Mouse (Mus musculus): Measurements from ENCODE around the gene Ttc9.

Gene Ttc9

DNA sequence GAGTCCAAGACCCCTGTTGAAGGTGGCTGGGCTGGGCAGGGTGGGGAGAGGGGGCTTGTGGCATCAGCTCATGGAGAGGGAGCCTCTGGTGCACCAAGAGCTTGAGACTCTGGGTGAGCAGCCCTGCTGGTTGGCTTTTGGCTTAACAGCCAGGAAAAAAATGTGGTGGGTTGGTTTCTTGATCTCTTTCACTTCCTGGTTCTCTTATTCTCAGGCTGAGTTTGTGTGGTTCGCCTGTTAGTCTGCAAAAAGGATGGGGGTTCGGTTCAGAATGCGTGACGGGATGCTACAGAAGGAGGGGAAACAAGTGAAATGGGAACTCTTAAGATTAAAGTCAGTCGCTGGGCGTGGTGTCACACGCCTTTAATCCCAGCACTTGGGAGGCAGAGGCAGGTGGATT lies 27.0 kb downstream of the Ttc9 start:
- DNase-seq (ENCODE audit: low spot score in 2 of 2) = no peak

DNA sequence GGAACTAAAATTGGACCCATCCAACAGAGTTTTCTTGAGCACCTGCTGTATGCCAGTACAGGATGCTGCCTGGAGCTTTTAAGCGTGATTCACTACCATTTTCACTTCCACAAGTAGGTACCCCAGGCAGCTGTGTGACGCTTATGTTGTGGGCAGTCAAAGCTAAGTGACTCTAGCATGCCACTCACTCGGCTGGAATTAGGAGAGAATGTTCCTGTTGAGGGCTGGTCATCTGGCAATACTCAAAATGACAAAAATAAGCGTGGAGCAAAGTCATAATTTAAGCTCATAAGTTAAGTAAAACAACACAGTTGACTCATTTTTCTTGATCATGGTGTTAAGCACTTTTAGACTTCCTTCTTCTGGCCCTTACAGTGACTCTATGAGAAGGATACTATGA lies 31.0 kb downstream of the Ttc9 start:
- DNase-seq (ENCODE audit: low spot score in 2 of 2) = no peak

DNA sequence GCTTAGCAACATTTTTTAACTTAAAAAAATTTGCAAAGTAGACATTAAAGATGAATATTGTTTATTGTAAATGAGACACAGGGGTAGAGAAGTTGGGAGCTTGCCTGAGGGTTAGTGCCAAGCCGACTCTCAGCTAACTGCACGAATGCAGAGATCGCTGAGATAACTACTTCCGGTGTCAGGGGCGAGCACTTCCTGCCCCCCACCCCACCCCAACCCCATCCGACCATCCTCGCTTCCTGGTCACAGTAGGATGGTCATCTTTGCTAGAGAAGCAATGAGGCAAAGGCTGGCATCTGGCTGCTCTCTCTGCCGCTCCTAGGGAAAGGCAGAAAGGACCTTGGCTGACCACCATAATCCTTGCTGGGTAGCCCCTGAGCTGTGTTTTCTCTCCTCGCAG lies 32.1 kb downstream of the Ttc9 start:
- no peak for DNase-seq (ENCODE audit: low spot score in 2 of 2)

DNA sequence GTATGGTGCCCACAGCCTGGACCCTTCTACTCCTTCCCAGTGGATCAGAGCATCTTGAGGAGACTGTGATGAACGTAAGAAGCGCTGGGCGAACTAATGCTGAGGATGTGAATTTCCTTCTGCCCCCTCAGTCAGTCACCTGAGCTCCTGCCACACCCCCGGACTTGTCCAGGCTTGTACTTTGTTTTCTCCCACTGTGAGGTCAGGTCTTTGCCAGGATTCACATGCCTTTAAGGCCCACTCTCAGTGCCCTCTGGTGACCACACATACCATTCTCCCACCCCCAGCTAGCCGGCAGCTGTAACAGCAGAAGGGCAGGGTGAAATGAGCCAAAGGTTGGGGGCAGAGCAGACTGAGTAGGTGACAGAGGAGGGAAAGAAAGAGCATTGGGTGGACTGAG lies 32.9 kb downstream of the Ttc9 start:
- DNase-seq (ENCODE audit: low spot score in 2 of 2) = no peak

DNA sequence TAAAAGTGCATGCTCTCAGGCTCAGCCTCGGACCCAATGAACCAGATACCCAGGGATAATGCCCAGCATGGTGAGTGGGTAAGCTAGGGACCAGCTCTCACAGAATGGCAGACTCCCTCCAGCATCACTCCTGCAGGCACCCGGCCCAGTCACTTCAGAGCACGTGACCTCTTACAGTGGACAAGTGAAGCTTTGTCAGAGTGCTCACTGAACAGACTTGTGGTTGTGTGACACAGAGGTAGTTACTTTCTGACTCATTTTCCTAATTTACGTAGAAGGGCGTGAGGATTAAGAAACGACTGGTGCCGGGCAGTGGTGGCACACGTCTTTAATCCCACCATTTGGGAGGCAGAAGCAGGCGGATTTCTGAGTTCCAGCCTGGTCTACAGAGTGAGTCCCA lies 37.4 kb downstream of the Ttc9 start:
- no peak for DNase-seq (ENCODE audit: low spot score in 2 of 2)

DNA sequence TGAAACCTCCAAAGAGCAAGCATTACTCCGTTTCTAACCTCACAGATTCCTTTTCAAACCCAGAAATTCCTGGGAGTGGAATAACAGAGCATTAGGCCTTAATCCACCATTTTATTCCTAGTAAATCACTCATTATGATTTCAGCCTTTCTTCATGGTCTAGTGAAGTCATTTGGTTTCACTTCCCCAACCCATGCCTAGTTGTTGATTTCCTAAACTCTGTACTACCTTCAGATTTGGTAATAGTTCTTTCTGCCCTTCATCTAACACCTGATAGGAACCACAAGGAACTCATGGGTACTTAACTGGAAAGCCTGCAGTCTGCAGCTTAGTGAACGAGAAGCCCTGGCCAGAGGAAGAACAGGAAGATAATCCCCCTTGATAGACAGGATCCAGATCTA lies 44.5 kb downstream of the Ttc9 start:
- DNase-seq (ENCODE audit: low spot score in 2 of 2) = no peak

DNA sequence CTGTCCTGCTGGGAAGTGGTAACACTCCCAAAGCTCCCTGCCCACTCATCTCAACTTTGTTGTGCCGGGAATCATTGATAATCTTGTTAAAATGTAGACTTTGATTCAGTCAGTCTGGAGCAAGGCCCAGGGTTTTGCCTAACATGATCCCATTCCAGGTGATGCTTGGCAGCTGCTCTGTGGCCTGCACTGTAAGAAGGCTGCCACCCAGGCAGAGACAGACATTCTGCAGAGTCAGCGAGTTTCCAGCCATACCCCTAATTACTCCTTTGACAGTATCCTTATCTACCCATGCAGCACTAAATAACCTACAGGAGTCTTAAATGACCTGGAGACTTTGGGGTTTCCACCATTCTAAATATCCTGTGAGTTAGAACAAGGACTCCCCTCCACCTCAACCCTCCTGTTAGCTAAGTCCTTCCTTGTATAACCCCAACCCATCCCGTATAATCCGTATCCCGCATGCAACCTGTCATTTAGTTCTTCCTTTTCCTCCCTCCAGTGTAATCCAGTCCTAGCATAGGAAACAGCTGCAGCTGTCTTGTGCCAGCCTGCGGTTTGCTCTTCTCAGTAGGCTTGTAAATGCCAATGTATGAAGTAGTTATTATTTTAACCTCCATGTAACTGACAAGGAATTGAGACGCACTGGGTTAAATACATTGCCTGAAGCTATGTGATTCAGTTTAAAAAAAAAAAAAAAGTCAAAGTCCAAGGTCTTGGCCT lies 48.9 kb downstream of the Ttc9 start:
- no peak for DNase-seq (ENCODE audit: low spot score in 2 of 2)

DNA sequence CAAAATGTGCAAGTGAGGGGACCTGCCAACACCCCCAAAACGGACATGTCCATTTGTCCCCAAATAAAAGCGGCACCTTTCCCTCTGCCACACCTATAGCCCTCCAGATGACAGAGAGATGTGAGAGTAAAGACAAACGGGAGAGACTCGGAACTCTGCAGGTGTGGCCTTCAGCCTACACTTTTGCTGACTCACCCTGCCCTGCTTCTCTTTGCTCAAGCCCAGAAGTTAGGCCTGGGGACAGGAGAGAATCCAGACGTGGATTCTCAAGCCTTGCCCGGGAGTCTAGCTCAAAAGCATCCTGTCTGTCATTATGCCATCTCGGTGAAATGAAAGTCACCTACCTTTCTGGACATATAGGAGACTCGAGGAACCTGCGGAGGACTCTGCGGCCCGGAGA lies 52.3 kb downstream of the Ttc9 start:
- DNase-seq (ENCODE audit: low spot score in 2 of 2) = no peak

DNA sequence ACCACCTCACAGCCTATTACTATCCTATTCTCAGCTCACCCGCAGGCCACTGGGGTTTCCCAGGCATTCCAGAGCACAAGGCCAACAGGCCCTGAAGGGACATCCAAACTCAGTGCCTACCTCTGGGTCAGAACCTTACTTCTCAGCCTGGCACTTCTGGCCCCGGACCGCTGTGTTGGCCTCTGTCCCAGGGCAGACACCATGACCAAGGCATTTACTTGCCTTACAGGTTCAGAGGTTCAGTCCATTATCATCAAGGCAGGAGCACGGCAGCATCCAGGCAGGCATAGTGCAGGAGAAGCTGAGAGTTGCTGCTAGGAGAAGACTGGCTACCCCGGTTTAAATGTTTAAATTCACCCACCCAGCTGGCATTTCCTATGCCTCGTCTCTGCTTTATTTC lies 53.0 kb downstream of the Ttc9 start:
- no peak for DNase-seq (ENCODE audit: low spot score in 2 of 2)

DNA sequence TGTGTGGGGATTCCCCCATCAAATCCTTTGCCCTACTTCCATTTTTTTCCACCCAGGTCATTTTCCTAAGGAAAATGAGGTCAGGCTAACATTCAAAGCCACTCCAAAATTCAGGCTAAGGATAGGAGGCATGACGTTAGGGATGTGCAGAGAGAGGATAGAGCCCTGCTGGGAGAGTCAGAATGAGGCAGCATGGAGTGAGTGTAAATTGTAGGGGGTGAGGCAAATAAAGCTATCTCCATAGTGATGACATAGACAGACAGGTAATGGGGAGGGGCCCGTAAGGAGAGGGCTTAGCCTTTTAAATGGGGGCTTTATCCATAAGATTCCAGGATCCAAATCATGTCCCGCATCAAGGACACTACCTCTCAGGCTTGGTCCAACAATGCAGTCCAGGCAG lies 54.9 kb downstream of the Ttc9 start:
- DNase-seq (ENCODE audit: low spot score in 2 of 2) = no peak

DNA sequence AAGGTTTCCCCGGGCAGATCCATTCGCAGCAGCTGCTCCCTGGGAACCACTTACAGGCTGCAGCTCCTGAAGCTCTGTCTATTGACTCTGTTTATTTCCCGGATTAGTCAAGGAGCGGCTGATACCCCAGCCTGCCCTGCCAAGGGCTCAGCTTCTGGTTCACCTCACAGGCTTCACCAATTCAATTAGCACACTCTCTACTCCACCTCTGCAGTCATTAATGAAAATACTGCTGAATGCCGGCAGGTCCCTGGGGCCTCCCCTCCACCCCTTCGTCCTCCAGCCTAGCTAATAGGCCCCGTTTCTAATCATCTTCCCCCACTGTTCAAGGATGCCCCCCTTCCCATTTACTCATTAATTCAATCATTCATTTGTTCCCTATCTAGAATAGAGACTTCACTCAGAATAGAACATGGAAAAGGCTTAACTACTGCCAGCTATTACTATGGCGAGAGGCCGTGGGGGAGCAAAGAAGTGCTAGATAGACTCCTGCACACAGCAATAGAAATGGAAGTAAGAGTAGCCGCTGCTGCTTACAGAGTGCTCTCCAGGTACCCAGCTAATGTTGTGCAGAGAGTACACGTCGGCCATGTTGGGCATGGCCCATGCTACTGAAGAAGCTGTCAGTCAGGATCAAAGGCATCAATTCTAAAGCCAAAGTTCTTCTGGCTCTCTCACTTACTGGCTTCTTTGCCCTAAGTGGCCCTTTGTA lies 55.5 kb downstream of the Ttc9 start:
- DNase-seq (ENCODE audit: low spot score in 2 of 2) = no peak

DNA sequence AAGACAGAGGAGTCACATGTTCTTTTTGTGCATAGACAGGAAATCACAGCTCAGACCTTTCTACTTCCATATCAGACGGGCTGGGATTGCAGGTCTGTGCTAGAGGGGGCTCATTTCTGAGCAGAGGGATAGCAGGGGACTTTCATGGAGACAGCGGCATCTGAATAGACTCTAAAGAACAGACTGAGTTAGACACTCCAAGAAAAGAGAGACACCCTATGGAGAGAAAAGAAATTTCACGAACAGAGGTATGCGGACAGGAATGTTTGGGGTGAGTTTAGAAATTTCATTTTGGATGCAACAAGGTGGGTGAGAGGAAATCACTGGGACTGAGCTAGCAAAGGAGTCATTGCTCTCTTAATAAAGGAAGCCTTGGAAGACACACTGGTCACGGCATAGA lies 56.8 kb downstream of the Ttc9 start:
- no peak for DNase-seq (ENCODE audit: low spot score in 2 of 2)

DNA sequence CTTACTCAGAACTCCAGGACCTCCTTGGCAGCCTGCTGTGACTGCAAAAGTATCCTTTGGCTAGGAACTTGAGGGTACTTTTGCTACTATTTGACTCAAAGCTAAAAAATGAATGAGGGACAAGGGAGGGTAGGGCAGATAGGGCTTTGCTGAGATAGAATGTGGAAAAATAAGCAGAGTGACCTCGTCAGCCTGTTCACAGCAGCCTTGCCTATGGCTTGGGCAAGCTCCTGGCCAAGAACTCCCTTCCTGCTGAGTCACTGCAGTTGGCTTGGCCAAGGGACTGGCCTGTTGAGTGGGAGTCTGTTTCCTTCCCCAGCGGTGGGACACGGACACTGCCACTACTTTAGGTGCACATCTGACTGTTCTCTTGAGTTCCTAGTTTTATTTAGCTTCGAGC lies 57.5 kb downstream of the Ttc9 start:
- DNase-seq (ENCODE audit: low spot score in 2 of 2) = no peak

DNA sequence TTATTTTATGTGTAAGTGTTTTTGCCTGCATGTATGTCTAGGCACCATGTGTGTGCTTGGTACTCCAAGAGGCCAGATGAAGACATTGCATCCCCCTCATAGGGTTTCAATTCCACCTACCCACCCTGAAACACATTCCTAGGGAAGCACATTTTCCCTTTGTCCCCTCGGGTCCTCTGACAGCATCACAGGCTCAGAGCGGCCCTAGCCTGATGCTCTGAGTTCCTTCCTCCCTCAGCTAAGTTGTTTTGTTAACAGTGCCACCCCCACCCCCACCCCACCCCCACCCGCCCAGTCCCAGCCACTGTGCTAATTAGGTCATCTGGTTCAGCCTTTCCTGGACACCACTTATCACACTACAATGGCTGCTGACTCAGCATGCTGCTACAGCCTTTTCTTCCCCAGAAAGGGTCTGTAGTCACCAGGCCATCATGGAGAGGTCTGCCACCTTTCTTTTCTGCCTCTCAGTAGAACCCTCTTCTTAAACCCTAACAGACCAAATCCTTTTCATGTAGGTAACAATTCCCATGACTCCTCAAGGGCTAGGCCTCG lies 58.5 kb downstream of the Ttc9 start:
- no peak for DNase-seq (ENCODE audit: low spot score in 2 of 2)

DNA sequence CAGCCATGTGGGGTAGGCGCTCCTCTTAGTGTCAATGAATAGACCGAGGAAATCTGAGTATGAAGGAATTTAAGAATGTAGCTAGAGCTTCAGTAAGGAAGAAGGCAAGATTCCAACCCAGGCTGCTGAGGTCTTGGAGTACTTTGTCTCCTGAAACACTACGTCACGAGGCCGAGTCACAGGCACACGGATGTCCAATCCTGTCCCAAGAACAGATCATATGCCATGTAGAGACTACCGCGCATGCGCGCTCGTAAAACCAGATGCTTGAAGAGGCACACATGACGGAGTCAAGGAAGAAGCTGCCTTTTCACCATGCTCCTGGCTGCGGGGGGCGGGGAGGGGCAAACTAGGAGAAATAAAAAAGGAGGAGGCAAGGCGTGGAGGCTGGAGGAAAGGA lies 59.1 kb downstream of the Ttc9 start:
- DNase-seq (ENCODE audit: low spot score in 2 of 2) = no peak

DNA sequence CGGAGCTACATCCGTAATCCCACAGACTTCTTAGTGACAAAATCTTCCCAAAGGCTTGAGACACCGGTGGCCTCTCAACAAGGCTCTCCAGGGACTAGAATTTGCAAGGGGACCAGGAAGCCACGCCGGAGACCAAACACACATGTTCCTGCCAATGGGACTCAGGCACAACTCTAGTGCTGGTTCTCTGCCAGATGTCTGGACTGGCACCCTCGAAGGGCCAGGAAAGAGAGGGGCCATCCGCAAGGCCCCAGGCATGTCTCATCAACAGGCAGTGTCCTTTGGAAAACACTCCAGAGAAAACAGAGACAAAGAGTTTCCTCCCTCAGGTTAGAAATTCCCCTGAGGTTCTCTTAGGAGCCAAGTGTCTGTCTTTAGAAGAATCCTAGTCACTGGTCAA lies 59.7 kb downstream of the Ttc9 start:
- no peak for DNase-seq (ENCODE audit: low spot score in 2 of 2)

DNA sequence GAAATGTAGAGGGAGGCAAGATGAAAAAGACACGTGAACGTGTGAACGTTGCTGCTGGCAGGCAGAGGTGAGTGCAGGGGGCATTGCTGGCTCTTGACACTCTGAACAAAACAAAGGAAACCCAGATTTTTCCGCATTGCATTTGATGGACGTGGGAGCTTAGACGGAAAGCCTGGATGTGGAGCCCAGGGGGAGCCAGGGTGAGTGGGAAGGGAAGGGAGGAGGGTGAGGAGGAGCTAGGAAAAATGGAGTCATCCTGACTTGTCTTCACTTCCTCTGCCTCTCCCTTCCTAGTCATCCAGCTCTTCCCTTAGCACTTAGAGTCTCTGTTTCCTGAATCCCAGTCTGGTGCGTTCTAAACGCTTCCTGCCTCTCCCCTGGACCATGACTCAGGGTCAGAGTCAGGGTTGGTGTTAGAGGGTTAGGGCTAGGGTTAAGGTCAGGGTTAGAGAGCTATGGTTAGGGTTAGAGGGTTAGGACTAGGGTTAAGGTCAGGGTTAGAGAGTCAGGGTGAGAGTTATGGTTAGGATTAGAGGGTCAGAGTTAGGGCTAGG lies 60.2 kb downstream of the Ttc9 start:
- no peak for DNase-seq (ENCODE audit: low spot score in 2 of 2)

DNA sequence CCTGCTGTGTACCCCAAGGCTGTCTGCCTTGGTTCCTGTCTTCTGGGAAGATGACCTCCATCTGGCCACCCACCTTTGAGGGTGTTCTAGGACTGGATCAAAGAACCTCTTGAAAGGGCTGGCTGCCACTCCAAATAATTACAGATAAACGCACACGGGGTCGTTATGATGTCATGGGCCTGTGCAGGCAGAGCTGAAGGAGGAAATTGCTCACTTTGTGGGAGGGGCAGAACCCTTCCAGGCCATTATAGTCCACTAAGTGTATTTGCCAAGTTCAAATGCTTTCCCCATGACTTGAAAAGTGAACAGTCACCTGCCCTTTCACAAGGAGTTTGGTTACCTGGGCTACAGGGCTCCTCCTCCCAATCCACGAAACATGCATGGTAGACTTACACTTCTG lies 67.0 kb downstream of the Ttc9 start:
- no peak for DNase-seq (ENCODE audit: low spot score in 2 of 2)

DNA sequence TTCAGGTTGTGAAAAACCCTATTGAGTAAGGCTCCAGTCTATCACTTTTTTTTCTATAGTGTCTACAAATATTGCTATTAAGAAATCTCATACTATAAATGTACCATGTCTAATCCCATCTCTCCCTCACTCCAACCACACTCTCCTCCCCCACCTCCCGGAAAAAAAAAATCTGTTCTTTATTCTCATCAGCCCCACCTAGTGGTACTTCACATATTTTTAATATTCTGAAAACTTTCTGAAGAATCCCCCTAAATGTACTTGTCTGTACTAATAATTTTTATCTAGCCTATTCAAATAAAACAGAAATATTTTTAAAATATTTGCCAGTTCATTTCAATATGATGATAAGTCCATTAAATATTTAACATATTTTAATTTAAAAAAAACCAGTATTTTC lies 71.9 kb downstream of the Ttc9 start:
- no peak for DNase-seq (ENCODE audit: low spot score in 2 of 2)

DNA sequence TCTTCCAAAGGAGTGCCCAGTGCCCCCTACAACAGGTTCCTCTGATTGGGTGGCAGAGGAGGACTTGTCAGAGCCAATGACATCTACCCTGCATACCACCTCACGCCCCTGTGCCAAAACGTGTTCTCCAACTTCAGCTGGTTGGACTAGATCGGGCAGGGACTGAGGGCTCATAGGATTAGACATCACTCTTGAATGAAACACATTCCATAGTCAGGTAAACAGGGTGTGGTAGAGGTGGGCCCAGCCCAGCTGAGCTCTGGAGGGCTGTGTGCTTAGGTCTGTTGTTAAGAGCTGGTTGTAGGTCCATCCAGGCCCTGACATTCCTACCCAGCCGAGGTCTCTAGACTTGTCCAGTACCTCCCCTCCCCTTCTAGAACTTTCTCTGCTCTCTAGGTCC lies 81.6 kb downstream of the Ttc9 start:
- no peak for DNase-seq (ENCODE audit: low spot score in 2 of 2)

All from right cerebral cortex, adult 2 months (tissue).